Mouse (Mus musculus) thymus, postnatal 25 days (tissue): ENCODE measurements at regions not wholly inside any gene's neighbourhood (a gene's known extent, or its start where the extent isn't known, plus 50 kb on each side); places are given as distances from the start of the nearest gene placed in this dataset.

ENCODE experiments used
- DNase-seq: peaks from one replicate; pipeline ENCODE4 v3.0.0; 2022

DNA sequence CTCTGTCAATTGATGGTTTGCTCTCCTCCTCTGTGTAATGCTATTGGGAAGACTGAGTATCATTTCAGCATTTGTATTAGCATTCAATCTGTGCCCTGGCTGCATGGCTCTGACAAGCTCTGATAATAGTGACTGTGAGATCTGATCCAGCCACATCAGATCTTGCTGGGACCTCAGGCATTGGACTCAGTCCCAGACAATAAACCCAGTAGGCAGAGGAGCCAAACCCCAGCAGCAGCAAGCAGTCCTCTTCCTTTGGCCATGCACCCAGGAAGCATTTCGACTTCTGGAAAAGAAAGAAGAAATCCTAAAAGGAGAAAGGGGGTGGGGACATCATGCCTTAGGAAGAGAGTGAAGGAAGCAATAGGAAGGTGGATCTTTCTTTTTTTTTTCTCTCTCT is 205.8 kb upstream of the Onecut1 start:
- no peak for DNase-seq

DNA sequence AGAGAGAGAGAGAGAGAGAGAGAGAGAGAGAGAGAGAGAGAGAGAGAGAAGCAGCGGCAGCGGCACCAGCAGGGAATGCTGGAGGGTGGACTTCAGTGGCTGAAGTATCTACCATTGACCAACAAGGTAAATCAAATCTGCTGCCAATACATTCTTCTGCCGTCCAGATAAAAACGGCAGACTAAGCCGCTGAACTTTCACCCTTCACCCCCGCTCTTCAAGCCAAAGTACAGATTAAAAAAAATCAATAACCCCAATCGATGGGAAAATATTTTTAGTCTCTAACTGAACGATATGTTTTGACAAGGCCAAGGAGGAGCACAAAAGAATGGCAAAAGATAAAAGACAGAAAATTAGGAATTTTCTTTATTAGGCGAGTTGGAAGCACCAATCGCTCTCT is 205.3 kb upstream of the Onecut1 start:
- no peak for DNase-seq

DNA sequence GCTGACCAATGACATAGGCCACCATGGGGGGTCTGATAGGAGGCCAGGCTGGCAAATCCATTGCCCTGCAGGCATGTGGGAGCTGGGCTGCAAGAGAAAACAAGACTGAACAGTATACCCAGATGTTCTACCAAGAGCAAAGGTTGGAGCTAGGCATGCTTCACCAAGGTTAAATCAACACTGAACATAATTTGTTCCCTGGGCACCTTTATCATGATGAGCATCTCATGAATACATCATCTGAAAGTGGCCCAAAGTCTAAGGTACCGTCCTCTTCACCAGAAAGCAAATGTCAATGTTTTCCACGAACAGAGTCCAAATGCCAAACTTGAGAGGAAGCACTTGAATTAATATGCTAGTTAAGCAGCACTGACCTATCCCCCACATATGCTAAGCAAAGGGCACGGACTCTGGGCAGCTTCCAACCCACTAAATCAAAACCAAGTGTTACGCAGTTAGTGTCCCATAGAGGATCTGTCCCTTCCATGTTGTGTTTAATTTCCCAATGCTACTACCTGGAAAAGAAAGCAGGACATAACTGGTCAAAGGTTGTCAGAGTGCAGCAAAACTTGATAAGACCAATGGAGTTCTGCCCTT is 190.3 kb upstream of the Onecut1 start:
- DNase-seq = no peak

DNA sequence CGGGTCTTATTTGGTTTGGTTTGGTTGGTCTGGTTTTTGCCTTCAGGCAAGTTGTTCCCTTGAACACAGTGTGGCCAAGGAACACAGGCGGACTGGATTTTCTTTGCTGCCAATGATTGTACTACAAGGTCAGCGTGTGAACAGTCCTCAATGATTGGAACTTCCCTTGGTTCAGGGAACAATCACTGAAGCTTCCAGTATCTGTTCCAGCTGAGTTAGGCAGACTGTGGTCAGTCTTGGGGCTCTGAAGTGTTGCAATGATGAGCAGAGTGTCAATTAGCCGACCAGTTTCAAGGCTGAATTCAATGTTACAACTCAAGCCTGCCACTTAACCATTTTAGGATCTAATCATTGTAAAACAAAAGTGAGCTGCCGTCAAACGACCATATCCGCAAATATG is 189.5 kb upstream of the Onecut1 start:
- DNase-seq = no peak

DNA sequence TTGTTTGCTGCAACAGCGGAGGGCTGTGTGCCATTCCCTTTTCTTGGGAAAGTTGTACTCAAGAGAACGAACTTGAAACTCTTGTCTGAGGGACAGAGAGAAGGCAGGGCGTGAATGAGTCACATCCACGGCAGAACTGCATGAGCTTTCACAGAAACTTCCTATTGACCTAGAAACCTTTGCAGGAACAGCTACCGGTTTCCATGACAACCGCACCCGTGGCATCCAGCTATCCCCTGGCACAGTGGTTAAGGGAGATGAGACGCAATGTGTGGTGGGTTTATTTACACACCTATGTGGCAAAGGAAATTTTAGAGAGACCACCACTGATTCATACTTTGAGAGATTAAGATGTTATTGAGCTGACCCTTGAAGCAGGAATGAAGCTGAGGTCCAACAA is 163.5 kb upstream of the Onecut1 start:
- no peak for DNase-seq

DNA sequence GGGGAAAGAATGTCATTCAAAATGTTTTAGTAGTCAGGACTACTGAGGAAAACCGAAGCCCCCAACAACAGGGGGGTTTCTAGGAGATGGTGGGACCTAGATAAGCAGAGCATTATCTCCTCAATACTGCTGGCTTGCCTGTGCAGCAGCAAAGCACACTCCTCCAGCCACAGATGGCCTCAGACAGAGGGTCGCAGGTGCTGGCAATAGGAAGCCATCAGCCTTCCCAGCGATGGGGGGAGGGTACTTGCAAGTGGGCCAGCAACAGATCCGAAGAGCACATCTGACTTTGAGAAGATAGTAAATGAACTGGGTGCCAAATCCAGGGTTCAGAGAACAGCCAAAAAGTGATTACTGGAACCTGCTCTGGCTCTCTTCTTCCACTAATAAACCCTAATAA is 156.0 kb upstream of the Onecut1 start:
- no peak for DNase-seq

- DNase-seq = no peak
These were observed 154.1 kb upstream of the Onecut1 start for GRCm38 (mm10) chr9:74707608-74708007.

GRCm38 (mm10) chr9:74711698-74712097 is 150.0 kb upstream of the Onecut1 start:
- DNase-seq = no peak

GRCm38 (mm10) chr9:74732451-74732850 is 129.3 kb upstream of the Onecut1 start:
- DNase-seq = no peak

DNA sequence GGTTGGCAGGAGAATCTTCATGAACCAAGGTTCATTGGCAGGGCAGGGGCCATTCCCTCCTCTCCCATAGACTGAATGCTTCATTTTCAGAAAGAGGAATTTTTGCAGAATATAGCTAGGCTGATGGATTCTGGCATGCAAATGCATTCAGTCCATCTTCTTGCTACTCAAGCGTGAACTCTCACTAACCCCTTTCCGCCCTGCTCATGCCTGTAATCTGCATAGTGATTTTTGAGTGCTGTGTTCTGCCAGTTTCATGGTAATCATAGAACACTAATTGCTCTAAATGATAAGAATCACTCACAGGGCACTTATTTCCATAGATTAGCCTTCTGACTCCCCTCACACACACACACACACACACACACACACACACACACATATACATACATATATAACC is 119.8 kb upstream of the Onecut1 start:
- DNase-seq = no peak

DNA sequence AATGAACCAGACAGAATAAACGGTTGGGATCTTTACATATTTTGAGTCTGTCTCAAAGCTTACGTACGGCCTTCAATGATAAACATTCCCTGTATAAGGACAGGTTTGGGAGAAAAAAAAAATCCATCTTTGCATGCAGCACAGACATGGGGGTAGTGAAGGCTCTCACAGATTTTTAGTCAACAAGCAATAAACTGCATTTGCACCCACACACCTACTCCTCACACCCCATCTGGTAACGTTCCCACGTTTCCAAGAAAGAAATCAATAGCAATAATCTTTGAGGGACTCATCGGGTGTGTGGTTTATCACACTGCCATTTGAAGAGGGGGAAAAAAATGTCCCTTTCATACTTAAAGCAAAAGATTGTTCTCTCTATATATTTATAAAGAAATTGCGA is 113.8 kb upstream of the Onecut1 start:
- DNase-seq = no peak

DNA sequence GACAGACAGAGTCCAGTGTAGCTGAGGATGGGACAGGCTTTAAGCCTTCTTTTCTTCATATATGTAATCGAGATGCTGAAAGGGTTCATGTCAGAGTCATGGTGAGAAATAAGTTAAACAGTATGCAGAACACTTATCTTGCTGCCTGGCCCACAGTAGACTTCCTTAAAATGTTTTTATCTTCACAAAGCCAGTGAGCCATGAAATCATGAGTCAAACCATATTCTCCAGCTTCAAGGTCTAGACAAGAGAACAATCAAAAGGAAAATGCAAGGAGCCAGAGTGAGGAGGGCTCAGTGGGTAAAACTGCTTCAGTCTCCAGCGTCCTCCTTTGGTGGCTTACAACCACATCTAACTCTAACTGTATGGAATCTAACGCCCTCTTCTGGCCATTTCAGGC is 103.7 kb upstream of the Onecut1 start:
- no peak for DNase-seq

DNA sequence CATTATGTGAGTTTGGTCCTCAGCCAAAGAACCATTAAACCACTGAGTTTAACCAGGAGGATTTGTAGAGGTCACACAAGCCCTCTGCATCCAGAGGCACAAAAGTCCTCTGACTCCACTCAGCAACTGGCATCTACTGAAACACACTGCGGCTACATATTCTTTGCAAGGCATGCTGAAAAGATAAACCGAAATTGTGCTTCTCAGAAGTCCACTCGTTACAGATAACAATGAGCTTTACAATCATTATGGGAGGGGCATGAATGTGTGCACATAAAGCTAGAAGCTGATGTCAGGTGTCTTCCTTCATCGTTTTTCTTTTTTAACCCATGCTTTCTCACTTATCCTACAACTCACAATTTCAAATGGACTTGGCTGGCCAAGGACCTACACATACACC is 102.8 kb upstream of the Onecut1 start:
- DNase-seq = no peak

GRCm38 (mm10) chr9:74780419-74780818 is 81.3 kb upstream of the Onecut1 start:
- no peak for DNase-seq

GRCm38 (mm10) chr9:74793394-74793793 is 68.3 kb upstream of the Onecut1 start:
- DNase-seq = no peak

- no peak for DNase-seq
These were observed 65.7 kb upstream of the Onecut1 start for GRCm38 (mm10) chr9:74795994-74796393.

- no peak for DNase-seq
These were observed 64.4 kb upstream of the Onecut1 start for GRCm38 (mm10) chr9:74797272-74797844.

GRCm38 (mm10) chr9:74801091-74801490 is 60.6 kb upstream of the Onecut1 start:
- DNase-seq = no peak

GRCm38 (mm10) chr9:74811437-74811836 is 50.3 kb upstream of the Onecut1 start:
- DNase-seq = no peak
